Mouse (Mus musculus) ES-E14 (cell line): ENCODE measurements around the gene Fam89a.

Source experiments
- CHD2 ChIP-seq: IDR thresholded peaks from 2 replicates; pipeline ENCODE4 v1.6.1; 2014; ENCODE audit warnings: mild to moderate bottlenecking, low read depth, low read length, inconsistent platforms
- MAFK ChIP-seq: IDR thresholded peaks from 2 replicates; pipeline ENCODE4 v1.6.1; 2014; ENCODE audit warnings: mild to moderate bottlenecking, low read depth, low read length, inconsistent platforms; ENCODE audit not compliant: insufficient read depth
- ZC3H11A ChIP-seq: IDR thresholded peaks from 2 replicates; pipeline ENCODE4 v1.6.1; 2012; ENCODE audit warnings: low read depth, mild to moderate bottlenecking, inconsistent platforms, low read length, borderline replicate concordance
- ZNF384 ChIP-seq: IDR thresholded peaks from 2 replicates; pipeline ENCODE4 v1.6.1; 2012; ENCODE audit warnings: low read depth, low read length, inconsistent platforms

GRCm38 (mm10) chr8:124702183-124702582 lies 49.4 kb downstream of the Fam89a start:
- TF ChIP-seq MAFK (no peak), ZC3H11A (no peak), CHD2 (no peak), ZNF384 (no peak)
